Mouse (Mus musculus) thymus, postnatal 14 days (tissue): ENCODE results near the gene Trappc3l.
A peak's percentile ranks its signal among the peaks of the same experiment; 100 is the strongest.

Experiments
- DNase-seq: peaks from one replicate; pipeline ENCODE4 v3.0.0; 2021

Trappc3l gene

DNA sequence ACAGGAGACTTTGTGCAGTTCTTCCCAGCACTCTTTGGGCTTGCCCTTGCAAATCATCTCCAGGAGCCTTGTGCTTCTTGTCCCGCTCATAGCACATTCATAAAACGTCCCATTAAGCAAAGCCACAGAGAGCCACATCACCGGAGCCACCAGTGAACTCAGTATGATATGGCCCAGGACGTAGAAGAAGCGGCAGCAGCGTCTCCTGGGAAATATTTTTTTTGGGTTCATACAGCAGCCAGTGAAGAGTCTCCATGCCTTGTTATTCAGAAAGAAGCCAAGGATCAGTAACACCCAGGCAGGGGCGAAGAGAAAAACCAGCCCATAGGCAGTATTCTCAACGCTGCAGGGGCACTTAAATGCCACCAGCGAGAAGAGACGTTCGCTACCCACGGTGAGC, 58.6 kb downstream of the Trappc3l start:
- no peak for DNase-seq

- DNase-seq, result peak; percentile 8
These were observed 59.1 kb downstream of the Trappc3l start, which contains the start of gene Calhm5 for GRCm38 (mm10) chr10:34096418-34096883. Calhm5 (minus strand) TSS chr10:34096519.

DNA sequence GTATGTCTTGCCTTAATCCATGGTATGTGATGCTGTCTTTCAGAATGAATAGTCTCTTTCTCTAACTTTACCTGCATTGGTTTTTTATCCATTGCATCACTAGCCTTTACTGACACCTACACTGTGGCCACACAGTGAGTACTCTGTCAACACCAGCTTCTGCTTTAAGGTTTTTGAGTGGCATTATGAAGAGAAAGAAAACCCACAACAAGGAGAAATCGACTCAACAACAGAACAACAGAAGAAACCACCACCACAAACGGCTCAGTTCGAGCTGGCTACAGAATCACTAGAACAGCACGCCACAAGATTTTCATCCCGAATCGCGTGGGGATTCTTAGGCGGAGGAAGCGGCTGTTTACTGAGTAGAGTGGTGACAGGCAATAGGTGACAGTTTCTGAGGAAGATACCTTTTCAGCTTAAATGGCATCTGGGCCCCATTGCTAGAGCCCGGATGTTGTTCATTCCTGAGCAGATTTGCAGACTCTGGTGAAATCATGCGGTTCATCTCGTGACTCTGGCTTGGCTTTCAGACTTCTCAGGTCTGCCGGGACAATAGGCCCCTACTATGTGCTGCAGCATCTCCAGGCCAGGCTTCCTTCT, 73.6 kb downstream of the Trappc3l start:
- DNase-seq, result peak; percentile 32

DNA sequence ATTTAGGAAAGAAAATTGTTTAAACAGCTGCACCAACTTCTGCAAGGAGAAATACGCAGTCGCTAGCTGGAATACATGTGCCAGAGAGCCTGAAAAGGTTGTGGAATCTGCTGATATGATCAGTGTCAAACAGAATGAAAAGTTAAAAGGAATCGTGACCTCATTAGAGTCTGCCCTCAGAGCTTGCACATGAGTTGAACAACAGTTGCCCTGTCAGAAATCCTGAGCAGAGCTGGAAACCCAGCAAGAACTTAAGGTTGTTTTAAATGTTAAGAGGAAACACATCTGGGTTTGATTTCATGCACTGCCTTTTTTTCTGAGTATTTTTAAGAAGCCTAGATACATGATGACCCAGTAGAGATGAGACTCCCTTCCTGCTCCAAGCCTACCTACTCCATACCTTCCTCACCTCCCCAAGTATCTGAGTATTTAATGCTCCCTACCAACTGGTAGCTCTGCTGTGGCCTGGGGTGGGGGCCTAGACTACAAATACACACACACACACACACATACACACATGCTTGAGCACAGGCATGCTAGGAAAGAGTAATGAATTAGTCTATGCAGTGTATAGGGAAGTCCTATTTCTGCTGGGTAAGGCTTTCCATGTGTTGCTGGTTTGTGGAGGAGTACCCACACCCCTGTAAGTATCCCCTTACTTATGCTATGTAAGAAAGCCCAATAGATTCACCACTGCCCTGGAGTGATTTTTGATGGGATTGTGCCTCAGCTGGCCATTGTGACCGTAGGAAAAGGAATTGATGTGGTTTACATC, 74.8 kb downstream of the Trappc3l start:
- no peak for DNase-seq

DNA sequence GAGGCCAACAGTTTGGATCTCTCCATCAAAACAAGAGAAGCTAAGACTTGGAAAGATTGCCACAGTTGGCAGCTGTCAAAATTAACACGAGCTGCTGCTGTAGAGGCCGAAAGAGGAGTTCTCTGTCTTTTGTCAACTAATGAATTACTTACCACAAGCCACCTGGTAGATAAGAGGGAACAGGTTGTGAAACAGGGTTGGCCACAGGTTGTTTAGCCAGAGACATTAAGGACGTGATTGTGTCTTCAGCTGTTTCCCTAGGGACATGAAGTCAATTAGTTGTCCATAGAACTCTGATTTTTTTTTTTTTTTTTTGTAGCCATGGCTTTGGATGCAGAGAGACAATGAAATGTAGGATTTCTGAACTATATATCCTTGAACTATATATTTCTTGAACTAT, 79.7 kb downstream of the Trappc3l start:
- no peak for DNase-seq

GRCm38 (mm10) chr10:34117770-34118169, 80.4 kb downstream of the Trappc3l start:
- DNase-seq, result no peak

GRCm38 (mm10) chr10:34118421-34118820, 81.0 kb downstream of the Trappc3l start:
- no peak for DNase-seq

- peak; percentile 61 for DNase-seq
These were observed 90.3 kb downstream of the Trappc3l start, which contains the start of gene Calhm6 for GRCm38 (mm10) chr10:34127392-34128378. Calhm6 (minus strand) TSS chr10:34127984.

DNA sequence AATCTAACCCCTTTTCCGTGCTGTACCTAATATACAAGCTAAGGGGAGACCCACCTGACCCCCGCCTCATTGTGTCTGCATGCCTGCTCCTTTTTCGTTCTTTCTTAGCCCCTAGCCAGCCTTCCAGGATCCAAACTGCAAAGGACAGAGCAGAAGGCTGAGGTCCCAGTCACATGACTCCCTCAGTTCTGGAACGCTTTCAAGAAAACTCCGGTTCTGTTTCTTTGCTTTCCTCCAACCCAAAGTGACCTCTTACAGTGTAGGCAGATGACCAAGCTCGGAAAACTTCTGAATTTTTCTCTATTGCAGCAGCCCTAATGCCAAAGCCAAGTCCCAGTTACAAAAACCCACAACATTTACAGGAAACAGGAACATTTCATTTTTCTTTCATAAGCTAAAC, 91.0 kb downstream of the Trappc3l start:
- no peak for DNase-seq

GRCm38 (mm10) chr10:34131356-34131755, 94.0 kb downstream of the Trappc3l start:
- no peak for DNase-seq

DNA sequence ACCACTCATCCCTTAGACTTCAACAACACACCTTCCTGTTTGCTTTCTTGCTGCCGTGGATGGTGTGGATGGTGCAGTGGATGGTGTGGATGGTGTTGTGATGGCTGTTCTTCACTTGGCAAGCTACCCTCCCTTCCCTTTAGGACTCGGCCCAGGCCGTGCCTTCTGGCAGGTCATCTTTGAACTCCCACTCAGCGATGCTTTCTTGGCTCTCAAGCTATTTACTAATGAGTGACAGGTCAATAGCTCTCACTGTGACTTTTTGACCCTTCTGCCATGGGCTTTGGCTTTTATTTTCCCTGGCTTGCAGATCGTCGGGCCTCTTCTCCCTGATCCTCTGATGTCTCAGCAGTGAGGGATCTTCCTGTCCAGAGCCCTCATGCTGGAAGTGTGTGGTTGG, 99.0 kb downstream of the Trappc3l start:
- no peak for DNase-seq

DNA sequence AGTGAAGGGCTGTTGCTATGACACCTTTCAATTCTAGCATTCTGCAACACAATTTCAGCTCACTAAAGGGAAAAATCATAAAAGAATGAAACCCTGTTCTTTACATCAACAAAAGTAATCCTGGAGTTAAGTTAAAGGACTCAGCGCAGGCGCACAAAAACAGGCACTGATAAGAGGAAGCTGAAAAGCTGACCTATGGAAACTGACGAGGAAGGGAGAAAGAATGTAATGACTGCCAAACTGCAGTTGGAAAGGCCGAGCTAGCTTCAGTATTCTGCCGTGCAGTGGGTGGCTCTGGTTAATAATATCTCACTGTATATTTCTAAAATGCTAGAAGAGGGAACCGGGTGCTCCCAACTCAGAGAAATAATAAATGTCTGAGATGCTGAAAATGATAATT, 100.6 kb downstream of the Trappc3l start:
- DNase-seq, result no peak

- no peak for DNase-seq
These were observed 102.4 kb downstream of the Trappc3l start for GRCm38 (mm10) chr10:34139768-34140167.

GRCm38 (mm10) chr10:34141693-34142092, 104.3 kb downstream of the Trappc3l start:
- DNase-seq, result no peak

- no peak for DNase-seq
These were observed 112.4 kb downstream of the Trappc3l start for GRCm38 (mm10) chr10:34149772-34150171.

DNA sequence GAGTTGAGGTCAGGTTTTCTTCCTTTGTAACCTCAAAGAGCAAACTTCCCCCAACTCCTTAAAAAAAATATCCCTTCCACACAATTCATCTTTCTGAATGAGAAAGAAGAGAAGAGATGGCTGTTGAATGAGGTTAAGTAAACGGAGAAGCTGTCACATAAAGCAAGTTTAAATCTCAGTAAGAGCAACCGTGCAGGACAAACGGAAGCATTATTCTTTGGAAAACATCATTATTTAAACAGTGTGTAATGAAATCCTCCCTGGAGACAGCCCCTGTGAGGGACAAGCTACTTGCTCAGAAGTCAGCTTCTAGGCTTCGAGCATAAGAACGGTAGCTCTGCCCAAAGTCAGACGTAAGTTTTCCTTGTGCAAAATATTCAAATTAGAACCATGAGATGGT, 113.1 kb downstream of the Trappc3l start:
- no peak for DNase-seq

- peak; percentile 13 for DNase-seq
These were observed 114.4 kb downstream of the Trappc3l start for GRCm38 (mm10) chr10:34151827-34152226.

GRCm38 (mm10) chr10:34155796-34156554, 118.6 kb downstream of the Trappc3l start:
- DNase-seq, result no peak
